Mouse (Mus musculus): ENCODE measurements around the gene Cd55b. TPM values are rescaled to one million over a fixed set of nuclear protein-coding genes. Genes with fewer than 3 reads are reported as not detected.

Cd55b gene
- polyA plus RNA-seq, 1 experiment from 2014 or later: not detected

DNA sequence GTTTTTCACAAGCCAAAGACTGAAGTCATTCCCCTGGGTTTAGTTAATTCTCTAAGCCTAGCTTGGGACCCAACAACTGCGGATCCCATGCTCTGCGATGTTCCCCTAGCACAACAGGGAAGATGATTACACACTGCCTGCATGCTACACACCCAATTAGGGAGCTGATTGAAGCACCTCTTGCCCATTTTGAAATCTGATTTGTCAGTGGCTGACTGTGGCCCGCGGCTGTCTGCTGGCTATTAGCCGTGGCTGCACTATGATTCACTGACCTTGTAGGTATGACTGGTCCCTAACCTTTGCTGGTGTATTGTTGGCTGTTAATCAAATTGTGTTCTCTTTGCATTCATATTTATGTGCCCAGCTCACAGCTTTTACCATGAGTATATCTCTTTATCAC is 51.5 kb downstream of the Cd55b start:
- no peaks in the 10 kb centered on the region for H3K27me3 ChIP-seq (replicated peaks; ENCODE audit: control insufficient read depth, insufficient read depth, low read length)
- no peak overlapping the region for H3K4me3 ChIP-seq (replicated peaks; ENCODE audit: low read length)
- H3K36me3 ChIP-seq (ENCODE audit: control insufficient read depth, insufficient read depth): no peaks in the 10 kb centered on the region
- WGBS: 82% methylated on average over 5 of the region's 5 CpGs
- H3K9me3 ChIP-seq (ENCODE audit: control insufficient read depth, low read length): no peaks in the 10 kb centered on the region
- H3K4me2 ChIP-seq (ENCODE audit: low read length): no peak overlapping the region
- no peak for ATAC-seq
- H3K27ac ChIP-seq (ENCODE audit: low read length): no peak overlapping the region
- no peak overlapping the region for H3K9ac ChIP-seq (replicated peaks; ENCODE audit: low read depth, low read length)
- H3K4me1 ChIP-seq (replicated peaks; ENCODE audit: control insufficient read depth, insufficient read depth, low read length): no peaks in the 10 kb centered on the region

DNA sequence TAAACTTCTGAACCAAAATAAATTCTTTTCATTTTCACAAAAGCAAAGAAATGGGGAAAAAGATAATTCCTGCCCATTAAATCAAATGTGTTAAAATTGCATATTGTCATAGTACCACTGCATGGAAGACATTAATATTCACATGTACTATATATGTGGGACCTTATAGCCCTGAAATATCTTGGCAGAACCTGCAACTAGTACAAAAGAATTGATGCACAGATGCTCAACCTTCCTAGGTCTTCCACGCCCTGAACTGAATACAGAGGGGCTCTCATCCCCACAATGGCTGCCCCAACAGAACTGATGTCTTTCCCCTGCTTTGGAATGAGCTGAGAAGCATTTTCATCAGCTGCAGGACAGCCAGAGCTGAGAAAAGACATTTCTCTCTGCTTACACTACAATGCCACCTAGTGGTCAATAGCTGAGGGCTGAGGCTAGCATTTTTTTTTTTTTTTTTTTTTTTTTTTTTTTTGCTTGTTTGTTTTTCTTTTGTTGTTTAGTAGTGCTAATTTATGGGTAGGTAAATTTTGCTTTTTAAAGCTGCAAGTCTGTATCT is 72.7 kb downstream of the Cd55b start:
- 9% methylated on average over 1 of the region's 1 CpGs for WGBS
- H3K4me2 ChIP-seq (ENCODE audit: low read length): no peak overlapping the region
- no peak overlapping the region for H3K9ac ChIP-seq (replicated peaks; ENCODE audit: low read depth, low read length)
- H3K27me3 ChIP-seq (replicated peaks; ENCODE audit: control insufficient read depth, insufficient read depth, low read length): no peaks in the 10 kb centered on the region
- H3K4me3 ChIP-seq (replicated peaks; ENCODE audit: low read length): no peak overlapping the region
- no peaks in the 10 kb centered on the region for H3K9me3 ChIP-seq (ENCODE audit: control insufficient read depth, low read length)
- H3K27ac ChIP-seq (ENCODE audit: low read length): no peak overlapping the region
- peak; percentile 47 for ATAC-seq
- H3K4me1 ChIP-seq (replicated peaks; ENCODE audit: control insufficient read depth, insufficient read depth, low read length): no peaks in the 10 kb centered on the region
- no peaks in the 10 kb centered on the region for H3K36me3 ChIP-seq (ENCODE audit: control insufficient read depth, insufficient read depth)

DNA sequence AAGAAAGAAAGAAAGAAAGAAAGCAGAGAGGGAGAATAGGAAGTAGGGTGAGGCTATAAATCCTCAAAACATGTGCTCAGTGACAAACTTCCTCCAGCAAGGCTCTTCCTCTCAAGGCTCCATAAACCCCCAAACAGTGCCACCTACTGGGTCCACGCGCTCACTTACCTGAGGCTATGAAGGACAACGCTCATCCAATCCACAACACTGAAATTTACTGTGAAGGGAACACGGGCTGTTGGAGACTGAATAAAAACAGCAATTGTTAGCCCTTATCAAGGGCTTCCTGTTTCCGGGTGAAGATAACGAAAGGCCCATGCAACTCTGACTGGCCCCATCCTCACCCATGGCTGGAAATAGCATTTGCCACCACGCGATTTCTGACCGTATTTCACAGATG is 80.4 kb downstream of the Cd55b start:
- WGBS: 94% methylated on average over 9 of the region's 9 CpGs
- H3K9ac ChIP-seq (replicated peaks; ENCODE audit: low read depth, low read length): no peak overlapping the region

More for the DNA sequence above, 80.4 kb downstream of the Cd55b start:
- no peaks in the 10 kb centered on the region for H3K9me3 ChIP-seq (ENCODE audit: control insufficient read depth, low read length)
- no peak overlapping the region for H3K4me2 ChIP-seq (ENCODE audit: low read length)
- H3K27me3 ChIP-seq (replicated peaks; ENCODE audit: control insufficient read depth, insufficient read depth, low read length): no peaks in the 10 kb centered on the region
- no peak overlapping the region for H3K4me3 ChIP-seq (replicated peaks; ENCODE audit: low read length)
- no peaks in the 10 kb centered on the region for H3K4me1 ChIP-seq (replicated peaks; ENCODE audit: control insufficient read depth, insufficient read depth, low read length)
- no peaks in the 10 kb centered on the region for H3K36me3 ChIP-seq (ENCODE audit: control insufficient read depth, insufficient read depth)
- no peak overlapping the region for H3K27ac ChIP-seq (ENCODE audit: low read length)
- ATAC-seq: no peak

Other genes starting within 250 kb of the Cd55b start
- 4.1 and 5.9 TPM in 2 replicates for gene Cd55, start 39.7 kb upstream of the Cd55b start, polyA plus RNA-seq (2015; fragmentation: Nextera tagmentation; extraction: Ambion mirVana)
- not detected in 2 replicates for gene Zp3r, start 206.6 kb upstream of the Cd55b start, polyA plus RNA-seq (2015; fragmentation: Nextera tagmentation; extraction: Ambion mirVana)
- not detected in 2 replicates for gene C4bp, start 238.6 kb upstream of the Cd55b start, polyA plus RNA-seq (2015; fragmentation: Nextera tagmentation; extraction: Ambion mirVana)

Data from forebrain, embryonic 16.5 days (tissue).